Mouse (Mus musculus): ENCODE results near the gene Cysrt1.

DNA sequence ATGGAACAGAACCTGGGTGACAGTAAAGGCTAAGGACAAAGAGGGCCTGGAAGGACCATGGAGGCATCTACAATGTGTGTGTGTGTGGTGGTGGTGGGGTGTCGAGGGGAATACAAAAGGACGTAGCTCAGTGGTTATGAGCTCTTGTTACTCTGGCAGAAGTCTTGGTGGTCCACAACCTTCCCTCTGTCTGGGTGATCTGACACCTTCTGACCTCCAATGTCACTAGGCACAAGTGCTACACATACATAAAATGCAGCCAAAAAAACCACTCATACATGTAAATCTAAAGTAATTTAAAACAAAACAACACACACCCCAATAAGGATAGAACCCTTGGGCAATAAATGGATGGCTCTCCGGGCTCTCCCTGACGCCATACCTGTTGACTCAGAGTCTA lies 14.8 kb downstream of the Cysrt1 start:
- TF ChIP-seq EP300 (IDR thresholded peaks at IDR 0.05; ENCODE audit: low read depth) (no peak), CTCF (IDR thresholded peaks at IDR 0.05; ENCODE audit: low read depth) (no peak)
